Mouse (Mus musculus) ES-E14 (cell line): Measurements from ENCODE around the gene Ero1lb. TPM values are rescaled to one million over a fixed set of nuclear protein-coding genes. Genes with fewer than 3 reads are reported as not detected.

Experiments
- DNase-seq: peaks from one replicate; pipeline ENCODE4 v3.0.0-alpha.2; 2013; ENCODE audit warnings: low read depth, low spot score
- H3K27ac ChIP-seq: 2 replicates; pipeline ENCODE4 v1.5.1; 2012; ENCODE audit warnings: low read depth, mild to moderate bottlenecking, low read length, moderate library complexity, mixed read lengths; ENCODE audit not compliant: poor library complexity, insufficient read depth, severe bottlenecking
- H3K36me3 ChIP-seq: 2 replicates; pipeline ENCODE4 v1.6.1; 2012; ENCODE audit warnings: mild to moderate bottlenecking, low read length, moderate library complexity, mixed read lengths; ENCODE audit not compliant: control insufficient read depth, poor library complexity, insufficient read depth, severe bottlenecking
- H3K4me1 ChIP-seq, 2 experiments: fragments of 150-350 bp in 1 of 2; sonication (generic) in 1 of 2; 2 replicates each; pipeline ENCODE4 v1.6.1; 2012; ENCODE audit warnings: low read length in 2 of 2, mild to moderate bottlenecking in 1 of 2, mixed read lengths in 1 of 2; ENCODE audit not compliant: control insufficient read depth in 2 of 2, insufficient read depth in 2 of 2, poor library complexity in 1 of 2
- H3K4me3 ChIP-seq, 2 experiments: fragments of 150-350 bp in 1 of 2; sonication (generic) in 1 of 2; 2 replicates each; pipeline ENCODE4 v1.5.1; 2012; ENCODE audit warnings: low read length in 2 of 2, low read depth in 1 of 2, mild to moderate bottlenecking in 1 of 2, mixed read lengths in 1 of 2; ENCODE audit not compliant: insufficient read depth in 1 of 2, poor library complexity in 1 of 2, severe bottlenecking in 1 of 2
- H3K9ac ChIP-seq: 2 replicates; pipeline ENCODE4 v1.6.1; 2012; ENCODE audit warnings: low read depth, mild to moderate bottlenecking, low read length, mixed read lengths; ENCODE audit not compliant: poor library complexity, insufficient read depth, severe bottlenecking
- H3K9me3 ChIP-seq: fragments of 150-350 bp; sonication (generic); 2 replicates; pipeline ENCODE4 v1.6.1; 2012; ENCODE audit warnings: low read depth, mild to moderate bottlenecking, low read length; ENCODE audit not compliant: control insufficient read depth, insufficient read depth
- CHD2 ChIP-seq: IDR thresholded peaks from 2 replicates; pipeline ENCODE4 v1.6.1; 2014; ENCODE audit warnings: mild to moderate bottlenecking, low read depth, low read length, inconsistent platforms
- HCFC1 ChIP-seq: IDR thresholded peaks from 2 replicates; pipeline ENCODE4 v1.6.1; 2012; ENCODE audit warnings: low read length, inconsistent platforms, borderline replicate concordance; ENCODE audit not compliant: insufficient read depth
- MAFK ChIP-seq: IDR thresholded peaks from 2 replicates; pipeline ENCODE4 v1.6.1; 2014; ENCODE audit warnings: mild to moderate bottlenecking, low read depth, low read length, inconsistent platforms; ENCODE audit not compliant: insufficient read depth
- ZC3H11A ChIP-seq: IDR thresholded peaks from 2 replicates; pipeline ENCODE4 v1.6.1; 2012; ENCODE audit warnings: low read depth, mild to moderate bottlenecking, inconsistent platforms, low read length, borderline replicate concordance
- ZNF384 ChIP-seq: IDR thresholded peaks from 2 replicates; pipeline ENCODE4 v1.6.1; 2012; ENCODE audit warnings: low read depth, low read length, inconsistent platforms
- in situ Hi-C, 2 experiments: fragments of 600-800 bp; cut with MboI; formaldehyde crosslinking; loops; one replicate each; pipeline ENCODE4 v1.15.1; 2025; ENCODE audit warnings: low sequenced_read_pairs in 2 of 2, inconsistent platforms in 1 of 2; ENCODE audit not compliant: unreplicated experiment in 2 of 2
- total RNA-seq: library from RNA; depleted of rRNA; stranded (reverse); fragments of 300-350 nt; gene quantifications from 2 replicates; pipeline ENCODE4 v1.2.3, GENCODE M21; 2012

Gene Ero1lb
- total RNA-seq, 1 experiment = 3.7 TPM

DNA sequence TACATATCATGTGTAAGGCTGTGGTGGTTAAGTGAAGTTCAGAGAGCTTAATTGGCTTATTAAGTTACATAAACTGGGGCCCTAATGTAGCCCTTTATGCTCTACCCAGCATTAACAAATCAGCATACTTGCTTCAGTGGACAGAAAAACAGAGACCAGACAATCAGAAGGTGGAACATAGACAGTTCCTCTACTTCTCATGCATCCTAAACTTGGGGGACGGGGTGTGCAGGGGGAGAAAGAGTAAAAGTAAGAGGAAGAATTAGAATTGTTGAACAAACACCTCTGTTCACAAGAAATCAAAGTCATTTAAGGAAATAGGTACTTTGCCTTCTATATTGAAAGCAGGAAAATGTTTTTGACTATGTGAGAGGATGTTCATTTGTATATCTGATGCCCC lies 2.3 kb downstream of the Ero1lb start:
- Histone ChIP-seq H3K9me3 (no peaks in the 10 kb centered on the region), H3K4me3 (no peak overlapping the region), H3K4me1 (peaks cover 3 to 4% of the 10 kb centered on the region in 2 experiments; a peak in 1 of 4 replicates), H3K9ac (no peak overlapping the region), H3K27ac (no peak overlapping the region), H3K36me3 (no peaks in the 10 kb centered on the region)
- in situ Hi-C loops = no loop called here
- TF ChIP-seq MAFK (no peak), ZNF384 (no peak), HCFC1 (no peak), CHD2 (no peak), ZC3H11A (no peak)
- DNase-seq = no peak

DNA sequence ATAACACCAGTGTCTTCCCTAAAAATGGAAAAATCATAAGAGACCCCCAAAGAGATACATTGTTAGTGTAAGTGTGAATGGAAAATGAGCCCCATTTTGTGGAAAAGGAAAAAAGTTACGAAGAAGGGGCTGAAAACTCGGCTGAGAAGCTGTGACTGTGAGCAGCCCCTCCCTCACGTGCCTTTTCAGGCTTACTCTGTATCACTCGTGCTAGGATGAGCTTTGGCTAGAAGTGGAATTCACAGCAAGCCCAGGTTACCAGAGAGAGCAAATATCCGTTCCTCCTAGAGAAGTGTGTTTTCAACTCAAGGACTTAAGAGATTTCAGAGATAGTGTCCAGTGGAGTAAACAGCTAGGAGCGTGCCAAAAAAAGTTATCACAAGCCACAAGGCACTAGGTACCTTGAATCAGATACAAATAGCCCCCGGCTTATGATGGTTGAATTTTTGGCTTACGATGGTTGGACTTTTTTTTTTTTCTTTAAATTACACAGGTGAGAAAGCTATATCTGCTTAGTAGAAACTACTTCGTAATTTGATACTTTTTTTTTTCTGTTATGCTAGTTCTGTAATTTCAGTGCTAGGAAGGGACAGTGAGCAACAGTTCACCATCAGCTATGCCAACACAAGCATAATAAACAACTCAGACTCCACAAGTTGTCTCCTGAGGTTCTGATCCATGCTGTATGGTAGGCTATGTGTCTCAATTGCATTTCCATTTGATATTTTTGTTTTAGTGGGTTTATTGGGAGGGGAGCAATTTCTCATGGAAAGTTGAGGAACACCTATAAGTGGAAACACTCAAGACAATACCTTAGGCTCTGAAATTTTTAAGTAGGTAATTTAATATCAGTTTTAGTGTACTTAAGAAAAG lies 3.2 kb downstream of the Ero1lb start:
- in situ Hi-C loops = no loop called here
- DNase-seq = no peak
- H3K9ac ChIP-seq = no peak overlapping the region

DNA sequence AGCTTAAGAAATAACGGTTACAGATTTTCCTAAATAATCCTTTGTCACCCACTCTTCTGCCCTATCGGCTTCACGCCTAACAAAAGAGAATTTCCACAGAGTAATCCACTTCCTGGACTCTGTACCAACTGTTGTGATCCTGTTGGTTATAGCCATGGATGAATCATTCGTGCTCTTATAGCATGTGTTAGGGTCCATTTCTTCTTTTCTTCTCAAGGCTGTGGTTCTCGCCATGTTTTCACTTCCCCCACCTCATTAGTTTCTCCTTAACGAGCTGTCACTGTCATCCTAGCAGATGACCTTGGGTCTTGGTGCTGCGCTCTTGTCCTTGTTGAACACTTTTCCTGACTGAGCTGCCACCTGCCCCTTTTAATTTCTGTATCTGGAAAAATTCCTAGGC lies 4.1 kb downstream of the Ero1lb start:
- peaks cover 3 to 4% of the 10 kb centered on the region in 2 experiments; a peak in 1 of 4 replicates for H3K4me1 ChIP-seq
- no peak overlapping the region for H3K4me3 ChIP-seq
- no peaks in the 10 kb centered on the region for H3K9me3 ChIP-seq
- TF ChIP-seq ZNF384 = no peak
- no peak for TF ChIP-seq ZC3H11A
- no peak for TF ChIP-seq MAFK
- no peak for TF ChIP-seq HCFC1
- TF ChIP-seq CHD2 = no peak
- in situ Hi-C loops = no loop called here
- no peak for DNase-seq
- no peak overlapping the region for H3K9ac ChIP-seq
- H3K27ac ChIP-seq = no peak overlapping the region
- no peaks in the 10 kb centered on the region for H3K36me3 ChIP-seq

More for the DNA sequence above, 3.2 kb downstream of the Ero1lb start:
- H3K9me3 ChIP-seq = no peaks in the 10 kb centered on the region
- no peak overlapping the region for H3K27ac ChIP-seq
- H3K4me1 ChIP-seq = peaks cover 3 to 4% of the 10 kb centered on the region in 2 experiments; a peak in 1 of 4 replicates
- no peak overlapping the region for H3K4me3 ChIP-seq
- TF ChIP-seq HCFC1 (no peak), ZNF384 (no peak), CHD2 (no peak), MAFK (no peak), ZC3H11A (no peak)
- H3K36me3 ChIP-seq = no peaks in the 10 kb centered on the region

DNA sequence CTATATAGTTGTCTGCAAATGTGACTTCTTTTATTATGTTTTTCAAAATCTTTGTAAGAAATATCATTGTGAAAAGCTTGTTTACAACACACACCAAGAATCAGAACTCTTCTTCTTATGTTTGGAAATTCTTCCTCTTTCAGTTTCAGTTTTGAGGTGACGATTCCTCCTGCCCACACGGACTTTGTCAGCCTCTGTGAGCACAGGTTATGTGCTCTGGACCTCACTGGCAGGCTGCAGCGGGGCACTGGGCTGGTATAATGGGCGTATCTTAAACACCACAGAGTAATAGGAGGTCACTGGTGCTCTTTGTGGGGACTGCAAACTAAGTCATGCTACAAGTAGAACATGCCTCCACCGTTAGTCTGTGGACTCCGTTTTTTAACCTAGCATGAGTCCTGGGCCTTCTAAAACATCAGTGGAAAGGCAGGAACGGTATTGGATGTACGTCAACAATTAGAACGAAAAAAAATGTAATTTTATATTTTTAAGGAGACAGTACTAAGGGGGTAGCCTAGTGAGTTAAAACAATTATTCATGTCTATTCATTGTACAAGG lies 9.4 kb downstream of the Ero1lb start:
- no peak for TF ChIP-seq CHD2
- TF ChIP-seq MAFK = no peak
- no peak for TF ChIP-seq ZC3H11A
- TF ChIP-seq ZNF384 = no peak
- TF ChIP-seq HCFC1 = no peak
- Histone ChIP-seq H3K27ac (no peak overlapping the region), H3K9me3 (no peaks in the 10 kb centered on the region), H3K36me3 (no peaks in the 10 kb centered on the region), H3K9ac (no peak overlapping the region), H3K4me1 (no peaks in the 10 kb centered on the region), H3K4me3 (no peak overlapping the region)
- no peak for DNase-seq
- in situ Hi-C loops = loop anchor here in 1 of 2 experiments (25.0 kb wide), 1 partner anchor 762 kb away; no protein-coding TSS in a partner anchor
